Mouse (Mus musculus): Measurements from ENCODE around the gene Rbp1.

The Rbp1 gene

GRCm38 (mm10) chr9:98422656-98423055 lies at the start of gene Rbp1:
Gene Rbp1 (plus strand): TSS chr9:98422961.
- no peak for DNase-seq

DNA sequence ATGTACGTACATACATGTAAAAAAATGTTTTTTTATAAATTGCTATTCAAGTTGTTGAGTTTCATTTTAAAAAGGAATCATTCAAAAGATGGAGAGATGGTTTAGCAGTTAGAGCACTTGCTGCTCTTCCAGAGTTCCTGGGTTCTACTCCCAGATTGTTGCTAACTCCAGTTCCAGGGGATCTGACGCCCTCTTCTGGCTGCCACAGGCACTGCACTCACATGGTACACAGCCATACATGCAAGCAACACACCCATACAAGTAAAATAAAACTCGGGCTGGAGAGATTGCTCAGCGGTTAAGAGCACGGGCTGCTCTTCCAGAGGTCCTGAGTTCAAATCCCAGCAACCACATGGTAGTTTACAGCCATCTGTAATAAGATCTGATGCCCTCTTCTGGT lies 49.4 kb upstream of the Rbp1 start:
- no peak for DNase-seq

DNA sequence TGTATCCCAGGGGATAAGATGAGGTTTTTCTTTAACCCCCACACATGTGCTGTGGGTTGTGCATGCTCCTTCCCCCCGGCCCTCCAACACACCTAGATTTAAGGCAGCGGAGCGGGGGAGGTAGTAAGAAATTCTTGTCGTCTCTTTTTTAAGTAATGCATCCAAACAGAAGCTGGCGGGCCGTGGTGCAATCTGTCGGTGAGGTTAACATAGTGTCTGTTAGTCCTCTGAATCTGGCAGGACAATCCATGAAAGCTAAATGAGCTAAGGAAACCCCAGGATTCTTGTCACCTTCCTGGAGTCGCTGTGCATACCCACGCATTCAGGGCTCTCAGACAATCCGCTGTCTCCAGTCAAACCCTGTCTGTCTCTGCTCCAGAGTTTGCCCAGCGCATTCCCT lies 47.9 kb upstream of the Rbp1 start:
- DNase-seq = no peak

- DNase-seq = peak; percentile 8
Observed at GRCm38 (mm10) chr9:98375329-98376170, 47.2 kb upstream of the Rbp1 start.

DNA sequence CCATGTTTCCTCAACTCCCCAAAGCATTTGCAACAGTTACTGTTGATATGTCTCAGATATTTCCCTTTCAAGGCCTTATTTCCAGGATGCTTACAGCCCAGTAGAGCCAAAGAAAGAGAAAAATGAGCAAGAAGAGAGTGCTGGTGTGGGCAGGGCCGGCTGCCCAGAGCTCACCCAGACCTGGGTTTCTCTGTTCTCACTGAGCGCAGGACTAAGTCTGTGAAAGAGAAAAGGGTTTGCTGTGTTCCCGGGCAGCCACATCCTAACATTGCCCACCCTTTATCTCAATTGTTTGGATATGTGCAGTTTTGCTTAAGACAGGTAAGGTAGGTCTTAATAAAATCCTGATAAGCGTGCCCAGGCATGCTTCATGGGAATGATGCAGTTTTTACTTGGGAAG lies 43.0 kb upstream of the Rbp1 start:
- DNase-seq = no peak

DNA sequence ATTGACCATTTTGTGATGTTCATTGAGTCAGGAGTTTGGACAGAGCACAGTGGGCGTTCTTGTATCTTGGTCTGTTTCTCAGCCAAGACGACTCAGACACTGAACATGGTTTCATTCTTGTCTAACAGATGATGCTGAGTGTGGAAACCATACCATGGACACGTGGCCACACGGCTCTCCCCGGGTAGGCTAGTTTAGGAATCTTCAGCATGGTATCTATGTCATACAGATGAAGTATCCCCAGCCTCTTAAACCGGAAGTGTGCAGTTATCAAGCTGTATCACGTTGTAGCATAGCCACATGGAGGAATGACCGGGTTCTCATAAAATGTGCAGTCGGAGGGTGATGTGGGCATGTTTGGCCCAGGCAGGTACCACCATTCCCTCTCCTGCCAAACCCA lies 42.2 kb upstream of the Rbp1 start:
- no peak for DNase-seq

- DNase-seq = no peak
Observed at GRCm38 (mm10) chr9:98387741-98388632, 34.8 kb upstream of the Rbp1 start.

- DNase-seq = no peak
Observed at GRCm38 (mm10) chr9:98388633-98388965, 34.2 kb upstream of the Rbp1 start.

- no peak for DNase-seq
Observed at GRCm38 (mm10) chr9:98393496-98393895, 29.3 kb upstream of the Rbp1 start.

GRCm38 (mm10) chr9:98397211-98397610 lies 25.6 kb upstream of the Rbp1 start:
- no peak for DNase-seq

- DNase-seq = no peak
Observed at GRCm38 (mm10) chr9:98397866-98398265, 24.9 kb upstream of the Rbp1 start.

DNA sequence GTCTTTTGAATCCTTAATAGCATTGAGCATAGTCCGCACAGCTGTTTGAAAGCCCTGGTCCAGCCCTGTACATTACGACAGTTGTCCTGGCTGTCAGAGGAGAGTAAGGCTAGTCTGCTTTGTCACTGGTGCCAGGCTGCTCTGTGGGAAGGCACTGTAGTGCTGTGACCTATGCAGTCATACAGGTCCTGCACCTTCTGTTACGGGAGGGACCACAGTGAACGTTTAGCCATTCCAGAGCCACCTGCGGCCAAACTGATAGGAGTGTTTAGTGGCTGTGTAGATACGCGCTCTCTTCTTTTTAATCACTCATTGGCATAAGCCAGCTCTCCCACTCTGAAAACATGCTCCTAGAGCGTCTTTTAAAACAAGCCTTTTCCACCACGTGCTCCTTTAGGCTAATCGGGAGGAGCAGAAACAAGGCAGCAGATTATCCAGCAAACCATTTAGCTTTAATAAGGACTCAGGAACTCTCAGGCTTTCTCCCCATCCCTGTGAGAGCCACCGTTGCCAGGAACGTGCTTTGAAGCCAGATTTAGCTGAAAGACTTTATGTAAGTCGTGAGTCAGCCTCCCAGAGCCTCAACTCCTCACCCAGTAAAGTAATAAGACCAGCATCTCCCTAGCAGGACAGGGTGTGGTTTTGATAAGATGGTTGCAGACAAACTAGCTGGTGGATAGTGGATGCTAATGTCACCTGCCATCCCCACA lies 22.4 kb upstream of the Rbp1 start:
- DNase-seq = no peak

- DNase-seq = no peak
Observed at GRCm38 (mm10) chr9:98401611-98402010, 21.1 kb upstream of the Rbp1 start.

DNA sequence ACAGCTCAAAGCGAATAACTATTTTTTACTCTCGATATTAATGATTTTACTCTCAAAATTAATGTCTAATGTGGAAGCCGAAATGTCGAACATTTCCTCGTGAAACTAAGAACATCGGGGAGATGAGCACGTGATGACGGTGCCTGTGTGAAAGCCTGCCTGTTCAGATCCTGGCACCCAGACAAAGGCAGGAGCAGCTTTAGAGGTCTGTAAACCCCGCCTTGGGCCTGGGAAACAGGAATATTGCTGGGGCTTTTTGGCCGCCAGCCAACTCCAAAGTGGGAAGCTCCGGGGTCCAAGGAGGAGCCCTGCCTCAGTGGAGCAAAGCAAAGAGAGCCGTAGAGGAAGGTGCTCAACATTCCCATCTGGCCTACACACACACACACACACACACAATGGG lies 15.0 kb upstream of the Rbp1 start:
- DNase-seq = no peak

- peak; percentile 86 for DNase-seq
Observed at GRCm38 (mm10) chr9:98409137-98409536, 13.6 kb upstream of the Rbp1 start.

GRCm38 (mm10) chr9:98415427-98415826 lies 7.3 kb upstream of the Rbp1 start:
- DNase-seq = no peak

DNA sequence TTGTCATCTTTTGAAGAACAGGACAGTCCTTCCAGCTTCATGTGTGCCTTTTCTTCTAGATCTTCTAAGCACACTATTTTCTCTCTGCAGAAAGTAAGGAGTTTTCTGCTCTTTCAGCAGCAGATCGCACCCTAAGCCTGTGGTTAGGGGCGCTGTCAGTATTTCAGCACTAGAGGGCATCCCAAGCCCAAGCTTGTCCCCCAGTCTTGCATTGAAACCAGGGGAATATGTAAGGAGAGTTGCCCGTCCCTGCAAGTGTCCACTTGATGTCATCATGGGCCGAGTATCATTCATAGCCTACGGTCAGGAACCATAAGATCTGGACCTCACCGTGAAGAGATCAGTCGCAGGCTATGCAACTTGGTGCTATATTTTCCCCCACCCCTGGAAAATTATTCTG lies 4.8 kb upstream of the Rbp1 start:
- peak; percentile 70 for DNase-seq

GRCm38 (mm10) chr9:98418346-98418745 lies 4.4 kb upstream of the Rbp1 start:
- DNase-seq = no peak

- no peak for DNase-seq
Observed at GRCm38 (mm10) chr9:98420666-98421065, 2.1 kb upstream of the Rbp1 start.

- no peak for DNase-seq
Observed at GRCm38 (mm10) chr9:98421903-98422302, 858 bp upstream of the Rbp1 start.

DNA sequence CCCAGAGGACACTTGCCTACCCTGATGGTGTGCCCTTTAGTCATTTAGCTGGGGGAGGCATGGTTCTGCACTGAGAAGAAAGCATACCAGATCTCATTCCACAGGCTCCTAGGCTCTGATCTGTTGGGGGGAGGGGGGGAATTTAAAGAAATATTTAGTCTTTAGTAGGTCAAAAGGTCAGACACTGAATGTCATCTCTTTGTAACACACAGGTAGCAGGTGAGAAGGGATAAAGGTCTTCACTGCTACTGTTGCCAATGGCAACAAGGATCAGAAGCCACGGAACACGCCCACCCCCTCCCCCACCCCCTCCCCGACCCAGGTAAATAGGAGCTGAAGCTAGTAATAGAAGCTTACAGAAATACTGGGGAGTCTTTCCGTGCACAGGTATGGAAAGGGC lies 930 bp downstream of the Rbp1 start:
- no peak for DNase-seq

DNA sequence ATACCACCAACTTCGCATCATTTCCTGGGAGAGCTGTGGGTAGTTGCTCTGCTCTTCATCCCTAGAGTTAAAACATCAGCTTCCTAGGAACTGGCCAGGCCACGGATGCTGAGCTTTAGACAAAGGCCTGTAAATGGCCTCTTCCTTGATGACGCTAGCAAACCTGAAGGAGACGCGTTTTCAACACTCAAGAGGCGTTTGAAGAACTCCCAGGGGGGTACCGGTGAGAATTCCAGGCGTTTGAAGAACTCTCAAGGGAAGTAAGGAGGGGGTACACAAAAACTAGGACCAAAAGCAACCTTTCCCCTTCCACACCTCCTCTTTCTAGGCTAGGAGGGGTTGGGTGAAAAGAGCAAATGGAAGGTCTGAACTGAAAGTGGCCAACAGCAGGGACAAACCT lies 1.5 kb downstream of the Rbp1 start:
- DNase-seq = no peak

- DNase-seq = peak; percentile 80
Observed at GRCm38 (mm10) chr9:98424725-98425210, 2.0 kb downstream of the Rbp1 start.
